Mouse (Mus musculus) midbrain, embryonic 11.5 days (tissue): ENCODE data around the gene Polr2b. TPM values are rescaled to one million over a fixed set of nuclear protein-coding genes. Genes with fewer than 3 reads are reported as not detected.

Source experiments
- microRNA-seq: library from miRNA; unstranded; fragments of <30 nt; microRNA quantifications from one replicate; pipeline ENCODE4, GENCODE M21; 2017
- polyA plus RNA-seq: library from polyadenylated mRNA; unstranded; fragments of >200 nt; fragmentation: Nextera tagmentation; extraction: Ambion mirVana; gene quantifications from 2 replicates; pipeline ENCODE4 v1.2.1, GENCODE M21; 2014

The Polr2b gene
- polyA plus RNA-seq, 1 experiment from 2014 or later, result 113 TPM

Small RNAs within 50 kb of the gene (microRNA-seq; reads per million reads assigned to microRNA genes)
- not detected for gene Mir5098

Other genes with a start within 250 kb of the Polr2b start
- gene Hopx, start 195.0 kb upstream of the Polr2b start, polyA plus RNA-seq, result 0.37 TPM in 1 of 2 replicates, not detected in the other
- 0.55 and 0.68 TPM in 2 replicates for gene Spink2, start 98.7 kb upstream of the Polr2b start, polyA plus RNA-seq
- 18.4 and 21.6 TPM in 2 replicates for gene Rest, start 44.7 kb upstream of the Polr2b start, polyA plus RNA-seq
- gene Noa1, start 63 bp upstream of the Polr2b start, polyA plus RNA-seq, result 34.1 and 36.6 TPM in 2 replicates
- 25.1 and 26.8 TPM in 2 replicates for gene Igfbp7, start 97.9 kb downstream of the Polr2b start, polyA plus RNA-seq